Mouse (Mus musculus) layer of hippocampus, adult 9-11 months (tissue): Measurements from ENCODE around the gene Acrbp.

Experiments
- DNase-seq: peaks from one replicate; pipeline ENCODE4 v3.0.0; 2022

Gene Acrbp

GRCm38 (mm10) chr6:125071896-125072279, 22.4 kb downstream of the Acrbp start:
- no peak for DNase-seq

GRCm38 (mm10) chr6:125073825-125074224, 24.3 kb downstream of the Acrbp start:
- DNase-seq = no peak

GRCm38 (mm10) chr6:125081394-125081793, 31.9 kb downstream of the Acrbp start:
- DNase-seq = no peak

GRCm38 (mm10) chr6:125081797-125082560, 32.5 kb downstream of the Acrbp start:
- DNase-seq = peak; percentile 90

- no peak for DNase-seq
Measured at GRCm38 (mm10) chr6:125082801-125083386, 33.4 kb downstream of the Acrbp start.

- peak; percentile 72 for DNase-seq
Measured at GRCm38 (mm10) chr6:125084424-125084823, 34.9 kb downstream of the Acrbp start.

GRCm38 (mm10) chr6:125087937-125088336, 38.4 kb downstream of the Acrbp start:
- no peak for DNase-seq

- DNase-seq = peak; percentile 88
Measured at GRCm38 (mm10) chr6:125088561-125089321, 39.3 kb downstream of the Acrbp start.

- peak; percentile 95 for DNase-seq
Measured at GRCm38 (mm10) chr6:125089521-125090321, 40.2 kb downstream of the Acrbp start.

- no peak for DNase-seq
Measured at GRCm38 (mm10) chr6:125090341-125091085, 41.0 kb downstream of the Acrbp start.

GRCm38 (mm10) chr6:125092372-125092771, 42.9 kb downstream of the Acrbp start:
- no peak for DNase-seq

GRCm38 (mm10) chr6:125094843-125095242, 45.4 kb downstream of the Acrbp start:
- no peak for DNase-seq

- peak; percentile 97 for DNase-seq
Measured at GRCm38 (mm10) chr6:125095391-125096278, 46.1 kb downstream of the Acrbp start, which contains the start of gene Chd4. Gene Chd4 (plus strand): TSS chr6:125095981.

- DNase-seq = no peak
Measured at GRCm38 (mm10) chr6:125096279-125096596, 46.7 kb downstream of the Acrbp start.

- DNase-seq = no peak
Measured at GRCm38 (mm10) chr6:125096597-125097345, 47.3 kb downstream of the Acrbp start.

- no peak for DNase-seq
Measured at GRCm38 (mm10) chr6:125097346-125097689, 47.8 kb downstream of the Acrbp start.

GRCm38 (mm10) chr6:125097951-125098350, 48.5 kb downstream of the Acrbp start:
- no peak for DNase-seq

- no peak for DNase-seq
Measured at GRCm38 (mm10) chr6:125098513-125098912, 49.0 kb downstream of the Acrbp start.

GRCm38 (mm10) chr6:125099421-125099971, 50.0 kb downstream of the Acrbp start:
- no peak for DNase-seq

- DNase-seq = no peak
Measured at GRCm38 (mm10) chr6:125101444-125101843, 52.0 kb downstream of the Acrbp start.
